Mouse (Mus musculus): ENCODE measurements at regions not wholly inside any gene's neighbourhood (a gene's known extent, or its start where the extent isn't known, plus 50 kb on each side); places are given as distances from the start of the nearest gene placed in this dataset.

- DNase-seq, result no peak
Observed at GRCm38 (mm10) chr4:56619054-56619453, 120.8 kb upstream of the Gm26657 start.

- DNase-seq, result no peak
Observed at GRCm38 (mm10) chr4:56618433-56618832, 121.4 kb upstream of the Gm26657 start.

- DNase-seq, result no peak
Observed at GRCm38 (mm10) chr4:56617661-56618360, 122.1 kb upstream of the Gm26657 start.

GRCm38 (mm10) chr4:56612325-56612724 lies 127.5 kb upstream of the Gm26657 start:
- no peak for DNase-seq

- DNase-seq, result no peak
Observed at GRCm38 (mm10) chr4:56611751-56612150, 128.1 kb upstream of the Gm26657 start.

GRCm38 (mm10) chr4:56610273-56610672 lies 129.6 kb upstream of the Gm26657 start:
- DNase-seq, result no peak

- DNase-seq, result no peak
Observed at GRCm38 (mm10) chr4:56608701-56609100, 131.2 kb upstream of the Gm26657 start.

- DNase-seq, result no peak
Observed at GRCm38 (mm10) chr4:56598398-56598797, 141.5 kb upstream of the Gm26657 start.

GRCm38 (mm10) chr4:56597931-56598330 lies 141.9 kb upstream of the Gm26657 start:
- no peak for DNase-seq

GRCm38 (mm10) chr4:56582405-56582804 lies 157.5 kb upstream of the Gm26657 start:
- no peak for DNase-seq

GRCm38 (mm10) chr4:56576837-56577548 lies 162.9 kb upstream of the Gm26657 start:
- DNase-seq, result no peak

GRCm38 (mm10) chr4:56552126-56552525 lies 187.7 kb upstream of the Gm26657 start:
- peak; percentile 9 for DNase-seq

GRCm38 (mm10) chr4:56533344-56533985 lies 206.4 kb upstream of the Gm26657 start:
- DNase-seq, result no peak

- no peak for DNase-seq
Observed at GRCm38 (mm10) chr4:56532921-56533320, 206.9 kb upstream of the Gm26657 start.

GRCm38 (mm10) chr4:56528571-56528970 lies 211.3 kb upstream of the Gm26657 start:
- no peak for DNase-seq

- DNase-seq, result no peak
Observed at GRCm38 (mm10) chr4:56524430-56524985, 215.4 kb upstream of the Gm26657 start.

- DNase-seq, result no peak
Observed at GRCm38 (mm10) chr4:56507770-56508169, 232.1 kb upstream of the Gm26657 start.

GRCm38 (mm10) chr4:56506786-56507185 lies 233.1 kb upstream of the Gm26657 start:
- no peak for DNase-seq

GRCm38 (mm10) chr4:56506067-56506466 lies 233.8 kb upstream of the Gm26657 start:
- DNase-seq, result no peak

GRCm38 (mm10) chr4:56492537-56493221 lies 247.2 kb upstream of the Gm26657 start:
- DNase-seq, result peak; percentile 40

GRCm38 (mm10) chr4:56489361-56489760 lies 250.5 kb upstream of the Gm26657 start:
- DNase-seq, result no peak

GRCm38 (mm10) chr4:56483708-56484107 lies 256.2 kb upstream of the Gm26657 start:
- no peak for DNase-seq

GRCm38 (mm10) chr4:56456788-56457187 lies 283.1 kb upstream of the Gm26657 start:
- DNase-seq, result no peak
